Mouse (Mus musculus): ENCODE results near the gene G6pc3. TPM values are rescaled to one million over a fixed set of nuclear protein-coding genes. Genes with fewer than 3 reads are reported as not detected.
A peak's percentile ranks its signal among the peaks of the same experiment; 100 is the strongest.

G6pc3 gene
- polyA plus RNA-seq (2011; ENCODE audit: insufficient read depth, insufficient read length, low read depth, missing spikeins), result 33.0 and 33.6 TPM in 2 replicates

GRCm38 (mm10) chr11:102189461-102190436 is at the start of gene G6pc3:
Gene G6pc3 (plus strand): TSS chr11:102189620.
- H3K27ac ChIP-seq (ENCODE audit: insufficient read depth, low read length), result peak within 1 kb of the TSS; percentile 15; the same call in 1 of the 2 replicates
- 0 out of 2 replicates have a peak, but pooled peaks cover 5% of the 10 kb centered on the region for H3K36me3 ChIP-seq (ENCODE audit: control insufficient read depth, insufficient read depth, low read length, poor library complexity, severe bottlenecking)
- H3K9me3 ChIP-seq (replicated peaks; ENCODE audit: control insufficient read depth, insufficient read depth, low read length, poor library complexity, severe bottlenecking), result no peaks in the 10 kb centered on the region
- TF ChIP-seq POLR2A (IDR thresholded peaks at IDR 0.05; ENCODE audit: insufficient read depth, low read length), result no peak
- no peak for TF ChIP-seq CTCF (IDR thresholded peaks at IDR 0.05; ENCODE audit: low read depth, low read length)
- TF ChIP-seq EP300 (IDR thresholded peaks at IDR 0.05; ENCODE audit: insufficient read depth, low read depth, low read length), result 0 out of 2 replicates have a peak, but pooled peaks have one; percentile 37
- no peaks in the 10 kb centered on the region for H3K4me1 ChIP-seq (ENCODE audit: control insufficient read depth, insufficient read depth, low read length)
- H3K4me3 ChIP-seq (ENCODE audit: low read depth, low read length), result peak within 1 kb of the TSS; percentile 95
- no peaks in the 10 kb centered on the region for H3K27me3 ChIP-seq (ENCODE audit: control insufficient read depth, insufficient read depth, low read length, poor library complexity, severe bottlenecking)
- peak within 1 kb of the TSS; percentile 68 for H3K9ac ChIP-seq (ENCODE audit: low read depth, poor library complexity, severe bottlenecking)

- Histone ChIP-seq H3K9ac (ENCODE audit: low read depth, poor library complexity, severe bottlenecking) (no peak overlapping the region), H3K27me3 (ENCODE audit: control insufficient read depth, insufficient read depth, low read length, poor library complexity, severe bottlenecking) (no peaks in the 10 kb centered on the region), H3K27ac (ENCODE audit: insufficient read depth, low read length) (no peak overlapping the region), H3K4me1 (ENCODE audit: control insufficient read depth, insufficient read depth, low read length) (no peaks in the 10 kb centered on the region), H3K36me3 (ENCODE audit: control insufficient read depth, insufficient read depth, low read length, poor library complexity, severe bottlenecking) (no peaks in the 10 kb centered on the region), H3K9me3 (replicated peaks; ENCODE audit: control insufficient read depth, insufficient read depth, low read length, poor library complexity, severe bottlenecking) (no peaks in the 10 kb centered on the region), H3K4me3 (ENCODE audit: low read depth, low read length) (no peak overlapping the region)
- TF ChIP-seq CTCF (IDR thresholded peaks at IDR 0.05; ENCODE audit: low read depth, low read length) (peak; percentile 32), POLR2A (IDR thresholded peaks at IDR 0.05; ENCODE audit: insufficient read depth, low read length) (no peak)
These were observed 48.9 kb upstream of the G6pc3 start for GRCm38 (mm10) chr11:102140508-102140907.

- Histone ChIP-seq H3K27ac (ENCODE audit: insufficient read depth, low read length) (no peak overlapping the region), H3K36me3 (ENCODE audit: control insufficient read depth, insufficient read depth, low read length, poor library complexity, severe bottlenecking) (no peaks in the 10 kb centered on the region), H3K9ac (ENCODE audit: low read depth, poor library complexity, severe bottlenecking) (no peak overlapping the region), H3K4me3 (ENCODE audit: low read depth, low read length) (no peak overlapping the region), H3K27me3 (ENCODE audit: control insufficient read depth, insufficient read depth, low read length, poor library complexity, severe bottlenecking) (no peaks in the 10 kb centered on the region), H3K9me3 (replicated peaks; ENCODE audit: control insufficient read depth, insufficient read depth, low read length, poor library complexity, severe bottlenecking) (no peaks in the 10 kb centered on the region), H3K4me1 (ENCODE audit: control insufficient read depth, insufficient read depth, low read length) (no peaks in the 10 kb centered on the region)
- TF ChIP-seq EP300 (IDR thresholded peaks at IDR 0.05; ENCODE audit: insufficient read depth, low read depth, low read length) (no peak), POLR2A (IDR thresholded peaks at IDR 0.05; ENCODE audit: insufficient read depth, low read length) (no peak), CTCF (IDR thresholded peaks at IDR 0.05; ENCODE audit: low read depth, low read length) (no peak)
These were observed 47.1 kb upstream of the G6pc3 start for GRCm38 (mm10) chr11:102142355-102142754.

GRCm38 (mm10) chr11:102144957-102145470 is 44.4 kb upstream of the G6pc3 start:
- H3K9ac ChIP-seq (ENCODE audit: low read depth, poor library complexity, severe bottlenecking), result 0 out of 2 replicates have a peak overlapping the region, but pooled peaks have one; percentile 20
- peak overlapping the region; percentile 52 for H3K4me3 ChIP-seq (ENCODE audit: low read depth, low read length)
- TF ChIP-seq POLR2A (IDR thresholded peaks at IDR 0.05; ENCODE audit: insufficient read depth, low read length) (no peak), CTCF (IDR thresholded peaks at IDR 0.05; ENCODE audit: low read depth, low read length) (peak; percentile 7)
- H3K36me3 ChIP-seq (ENCODE audit: control insufficient read depth, insufficient read depth, low read length, poor library complexity, severe bottlenecking), result no peaks in the 10 kb centered on the region
- no peaks in the 10 kb centered on the region for H3K4me1 ChIP-seq (ENCODE audit: control insufficient read depth, insufficient read depth, low read length)
- H3K9me3 ChIP-seq (replicated peaks; ENCODE audit: control insufficient read depth, insufficient read depth, low read length, poor library complexity, severe bottlenecking), result no peaks in the 10 kb centered on the region
- no peak overlapping the region for H3K27ac ChIP-seq (ENCODE audit: insufficient read depth, low read length)
- H3K27me3 ChIP-seq (ENCODE audit: control insufficient read depth, insufficient read depth, low read length, poor library complexity, severe bottlenecking), result no peaks in the 10 kb centered on the region

GRCm38 (mm10) chr11:102145471-102146001 is 43.9 kb upstream of the G6pc3 start, which contains the start of gene Nags:
Gene Nags (plus strand): TSS chr11:102145513.
- no peaks in the 10 kb centered on the region for H3K4me1 ChIP-seq (ENCODE audit: control insufficient read depth, insufficient read depth, low read length)
- peak within 1 kb of the TSS; percentile 52 for H3K4me3 ChIP-seq (ENCODE audit: low read depth, low read length)
- H3K27me3 ChIP-seq (ENCODE audit: control insufficient read depth, insufficient read depth, low read length, poor library complexity, severe bottlenecking), result no peaks in the 10 kb centered on the region
- H3K9ac ChIP-seq (ENCODE audit: low read depth, poor library complexity, severe bottlenecking), result peak within 1 kb of the TSS; percentile 20; the same call in 1 of the 2 replicates
- TF ChIP-seq POLR2A (IDR thresholded peaks at IDR 0.05; ENCODE audit: insufficient read depth, low read length) (no peak), CTCF (IDR thresholded peaks at IDR 0.05; ENCODE audit: low read depth, low read length) (no peak), EP300 (IDR thresholded peaks at IDR 0.05; ENCODE audit: insufficient read depth, low read depth, low read length) (no peak)
- no peaks in the 10 kb centered on the region for H3K36me3 ChIP-seq (ENCODE audit: control insufficient read depth, insufficient read depth, low read length, poor library complexity, severe bottlenecking)
- H3K27ac ChIP-seq (ENCODE audit: insufficient read depth, low read length), result no peak within 1 kb of the TSS
- H3K9me3 ChIP-seq (replicated peaks; ENCODE audit: control insufficient read depth, insufficient read depth, low read length, poor library complexity, severe bottlenecking), result no peaks in the 10 kb centered on the region

Measured in ES-Bruce4 (cell line).